Mouse (Mus musculus) cerebellum, postnatal 10 days (tissue): Measurements from ENCODE around the gene Cyp24a1.
"Not testable (repeated sequence)": the region's sequence is repeated elsewhere in the genome, so short reads cannot be mapped to it uniquely, and the experiment has no call there.

Experiments
- DNase-seq, 2 experiments: peaks; one replicate each; pipeline ENCODE4 v3.0.0; 2021; ENCODE audit warnings: mixed read lengths in 2 of 2

The Cyp24a1 gene

GRCm38 (mm10) chr2:170494784-170495710 is 1.9 kb downstream of the Cyp24a1 start:
- peak in 1 of 2 experiments; percentile 27 for DNase-seq

GRCm38 (mm10) chr2:170487890-170488502 is 8.9 kb downstream of the Cyp24a1 start:
- DNase-seq: peak; percentile 59 to 70

- no peak for DNase-seq
Measured at GRCm38 (mm10) chr2:170487202-170487601, 9.7 kb downstream of the Cyp24a1 start.

- no peak for DNase-seq
Measured at GRCm38 (mm10) chr2:170483914-170484313, 13.0 kb downstream of the Cyp24a1 start.

GRCm38 (mm10) chr2:170482019-170482540 is 14.9 kb downstream of the Cyp24a1 start:
- DNase-seq: no peak

- DNase-seq: no peak
Measured at GRCm38 (mm10) chr2:170476643-170477042, 20.3 kb downstream of the Cyp24a1 start.

GRCm38 (mm10) chr2:170476215-170476614 is 20.7 kb downstream of the Cyp24a1 start:
- DNase-seq: peak; percentile 42 to 57

GRCm38 (mm10) chr2:170475164-170475563 is 21.8 kb downstream of the Cyp24a1 start:
- no peak for DNase-seq

GRCm38 (mm10) chr2:170474125-170474524 is 22.8 kb downstream of the Cyp24a1 start:
- DNase-seq: no peak

- no peak for DNase-seq
Measured at GRCm38 (mm10) chr2:170470591-170470990, 26.4 kb downstream of the Cyp24a1 start.

GRCm38 (mm10) chr2:170469616-170470308 is 27.2 kb downstream of the Cyp24a1 start:
- DNase-seq: peak; percentile 42 to 61

GRCm38 (mm10) chr2:170468009-170468408 is 28.9 kb downstream of the Cyp24a1 start:
- peak; percentile 47 to 60 for DNase-seq

- DNase-seq: peak in 1 of 2 experiments; percentile 22
Measured at GRCm38 (mm10) chr2:170464817-170465216, 32.1 kb downstream of the Cyp24a1 start.

GRCm38 (mm10) chr2:170461652-170462051 is 35.3 kb downstream of the Cyp24a1 start:
- no peak for DNase-seq

- DNase-seq: no peak
Measured at GRCm38 (mm10) chr2:170459805-170460204, 37.1 kb downstream of the Cyp24a1 start.

- no peak for DNase-seq
Measured at GRCm38 (mm10) chr2:170459183-170459582, 37.8 kb downstream of the Cyp24a1 start.

- not testable (repeated sequence) for DNase-seq
Measured at GRCm38 (mm10) chr2:170453809-170454208, 43.1 kb downstream of the Cyp24a1 start.

- peak; percentile 87 to 89 for DNase-seq
Measured at GRCm38 (mm10) chr2:170450933-170451332, 46.0 kb downstream of the Cyp24a1 start.

- peak in 1 of 2 experiments; percentile 22 for DNase-seq
Measured at GRCm38 (mm10) chr2:170447651-170448050, 49.3 kb downstream of the Cyp24a1 start.

GRCm38 (mm10) chr2:170446843-170447383 is 50.0 kb downstream of the Cyp24a1 start:
- DNase-seq: no peak

GRCm38 (mm10) chr2:170445861-170446260 is 51.1 kb downstream of the Cyp24a1 start:
- DNase-seq: no peak

GRCm38 (mm10) chr2:170442535-170442934 is 54.4 kb downstream of the Cyp24a1 start:
- DNase-seq: peak; percentile 54 to 64

- DNase-seq: peak; percentile 47 to 50
Measured at GRCm38 (mm10) chr2:170438782-170439181, 58.2 kb downstream of the Cyp24a1 start.
